Mouse (Mus musculus): ENCODE measurements around the gene Itga5.

- TF ChIP-seq CTCF (IDR thresholded peaks at IDR 0.05) (no peak), EP300 (IDR thresholded peaks at IDR 0.05) (no peak)
Observed at GRCm38 (mm10) chr15:103356130-103356529, 10.4 kb downstream of the Itga5 start.

Data from lung, postnatal 0 days (tissue).